Mouse (Mus musculus) embryo, embryonic 10 days (tissue): ENCODE measurements around the gene Fam160b1.

Experiments
- DNase-seq: peaks from one replicate; pipeline ENCODE4 v3.0.0-alpha.2; 2015; ENCODE audit warnings: low spot score

Gene Fam160b1

GRCm38 (mm10) chr19:57367201-57367600 lies 6.7 kb downstream of the Fam160b1 start:
- DNase-seq, result no peak

GRCm38 (mm10) chr19:57367849-57368387 lies 7.4 kb downstream of the Fam160b1 start:
- no peak for DNase-seq

DNA sequence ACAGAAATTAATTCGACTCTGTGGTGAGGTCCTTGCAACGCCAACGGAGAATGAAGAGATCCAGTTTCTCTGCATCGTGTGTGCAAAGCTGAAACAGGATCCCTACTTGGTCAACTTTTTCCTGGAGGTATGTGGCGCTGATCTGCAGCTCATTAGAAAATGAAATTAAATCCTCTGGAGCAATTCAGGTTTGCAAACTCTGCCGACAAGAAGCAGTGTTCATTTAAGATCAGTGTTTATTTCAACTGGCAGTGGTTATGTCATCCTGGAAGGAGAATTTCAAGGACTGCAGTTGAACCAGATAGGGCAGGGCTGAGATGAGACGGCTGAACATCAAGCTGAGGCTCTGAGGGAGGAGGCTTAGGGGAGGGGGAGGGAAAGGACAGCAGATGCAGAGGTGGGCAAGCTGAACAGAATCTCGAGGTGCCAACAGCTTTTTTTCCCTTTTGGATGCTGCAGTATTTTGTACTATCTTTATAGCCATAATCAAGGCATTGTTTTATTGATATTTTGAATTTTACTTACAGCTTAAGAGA lies 12.9 kb downstream of the Fam160b1 start:
- DNase-seq, result no peak

GRCm38 (mm10) chr19:57375161-57375560 lies 14.7 kb downstream of the Fam160b1 start:
- DNase-seq, result no peak

GRCm38 (mm10) chr19:57375746-57376145 lies 15.3 kb downstream of the Fam160b1 start:
- no peak for DNase-seq

DNA sequence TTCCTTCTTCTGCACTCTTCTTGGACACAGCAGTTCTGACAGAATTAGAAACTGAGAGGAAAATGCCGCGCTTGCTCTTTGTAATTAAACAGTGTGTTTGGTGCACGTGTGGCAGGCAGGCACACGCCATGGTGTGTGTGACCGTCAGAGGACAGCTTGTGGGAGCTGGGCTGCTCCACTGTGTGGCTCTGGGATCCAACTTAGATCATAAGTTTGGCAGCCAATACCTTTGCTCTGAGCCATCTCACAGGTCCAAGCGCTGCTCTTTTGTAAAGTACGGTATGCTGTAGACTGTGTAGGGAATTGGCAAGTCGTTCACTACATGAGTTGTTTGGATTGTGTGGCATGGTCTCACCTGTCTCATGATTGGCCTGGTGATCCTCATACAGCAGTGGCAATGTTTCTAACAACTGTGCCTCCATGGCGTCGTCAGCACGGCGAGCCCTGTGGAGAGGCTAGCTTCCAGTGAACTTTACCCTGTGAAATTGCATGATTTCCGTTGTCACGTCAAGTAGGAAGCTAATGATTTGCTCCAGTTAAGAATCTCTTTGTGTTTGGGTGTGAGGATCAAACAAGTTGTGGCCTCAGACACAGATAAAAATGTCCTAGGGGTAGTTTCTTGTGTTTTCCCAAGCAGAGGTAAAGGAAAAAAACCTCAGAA lies 16.7 kb downstream of the Fam160b1 start:
- no peak for DNase-seq

DNA sequence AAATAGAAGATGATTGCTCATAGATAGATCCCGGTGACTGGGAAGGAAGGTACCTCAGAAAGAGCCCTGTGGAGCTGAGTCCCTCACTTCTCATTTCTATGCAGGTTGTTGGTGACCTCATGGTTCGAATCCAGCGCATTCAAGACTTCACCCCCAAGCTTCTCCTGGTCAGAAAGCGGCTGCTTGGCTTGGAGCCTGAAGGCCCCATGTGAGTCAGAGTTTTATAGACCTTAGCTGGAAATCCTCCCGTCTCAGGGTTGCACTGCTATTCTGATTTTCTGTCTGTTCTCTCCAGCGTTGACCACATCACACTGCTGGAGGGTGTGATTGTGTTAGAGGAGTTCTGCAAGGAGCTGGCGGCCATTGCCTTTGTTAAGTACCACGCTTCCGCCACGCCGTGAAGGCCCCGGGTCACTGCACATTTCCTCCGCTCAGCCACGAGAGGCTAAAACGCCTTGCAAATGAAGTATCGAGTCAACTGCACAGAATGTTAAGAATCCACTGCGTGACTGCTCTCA lies 25.8 kb downstream of the Fam160b1 start:
- DNase-seq, result no peak

- DNase-seq, result no peak
Observed at GRCm38 (mm10) chr19:57391545-57391944, 31.1 kb downstream of the Fam160b1 start.

- no peak for DNase-seq
Observed at GRCm38 (mm10) chr19:57393357-57393957, 33.0 kb downstream of the Fam160b1 start.

- no peak for DNase-seq
Observed at GRCm38 (mm10) chr19:57396609-57397008, 36.1 kb downstream of the Fam160b1 start.

DNA sequence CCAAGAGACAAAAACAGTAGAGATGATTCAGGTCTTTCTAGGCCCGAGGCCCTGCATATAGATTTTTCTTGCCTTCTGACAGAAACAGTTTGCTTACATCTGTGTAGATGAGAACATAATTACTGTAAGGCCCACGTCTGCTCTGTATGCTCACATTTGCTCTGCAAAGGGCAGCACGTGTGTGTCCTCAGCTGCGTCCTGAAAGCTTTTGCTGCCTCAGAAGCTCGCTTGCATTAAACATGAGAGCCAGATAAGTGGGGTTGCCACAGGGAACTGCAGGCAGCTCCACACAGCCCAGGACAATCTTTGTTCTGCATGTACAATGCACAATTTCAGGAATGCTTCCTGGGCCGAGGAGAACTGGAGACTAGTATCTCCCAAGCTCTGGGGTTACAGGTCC lies 41.9 kb downstream of the Fam160b1 start:
- no peak for DNase-seq

GRCm38 (mm10) chr19:57403700-57404501 lies 43.4 kb downstream of the Fam160b1 start:
- DNase-seq, result peak; percentile 95

DNA sequence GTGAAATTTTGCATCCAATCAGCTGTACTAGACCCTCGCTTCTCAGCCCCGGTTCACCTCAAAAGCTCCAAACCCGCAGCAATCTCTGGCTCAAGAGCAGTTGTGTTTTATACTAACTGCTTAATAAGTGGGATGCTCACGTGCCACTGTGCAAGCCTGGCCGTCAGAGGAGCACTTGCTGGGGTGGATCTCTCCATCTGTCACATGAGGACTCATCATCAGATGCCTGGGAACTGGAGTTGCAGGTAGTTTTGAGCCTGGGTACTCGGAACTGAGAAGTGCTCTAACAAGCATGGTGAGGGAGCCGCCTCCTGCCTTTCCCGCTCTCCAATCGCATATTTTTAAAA lies 44.0 kb downstream of the Fam160b1 start:
- DNase-seq, result no peak

- no peak for DNase-seq
Observed at GRCm38 (mm10) chr19:57407947-57408346, 47.5 kb downstream of the Fam160b1 start.

DNA sequence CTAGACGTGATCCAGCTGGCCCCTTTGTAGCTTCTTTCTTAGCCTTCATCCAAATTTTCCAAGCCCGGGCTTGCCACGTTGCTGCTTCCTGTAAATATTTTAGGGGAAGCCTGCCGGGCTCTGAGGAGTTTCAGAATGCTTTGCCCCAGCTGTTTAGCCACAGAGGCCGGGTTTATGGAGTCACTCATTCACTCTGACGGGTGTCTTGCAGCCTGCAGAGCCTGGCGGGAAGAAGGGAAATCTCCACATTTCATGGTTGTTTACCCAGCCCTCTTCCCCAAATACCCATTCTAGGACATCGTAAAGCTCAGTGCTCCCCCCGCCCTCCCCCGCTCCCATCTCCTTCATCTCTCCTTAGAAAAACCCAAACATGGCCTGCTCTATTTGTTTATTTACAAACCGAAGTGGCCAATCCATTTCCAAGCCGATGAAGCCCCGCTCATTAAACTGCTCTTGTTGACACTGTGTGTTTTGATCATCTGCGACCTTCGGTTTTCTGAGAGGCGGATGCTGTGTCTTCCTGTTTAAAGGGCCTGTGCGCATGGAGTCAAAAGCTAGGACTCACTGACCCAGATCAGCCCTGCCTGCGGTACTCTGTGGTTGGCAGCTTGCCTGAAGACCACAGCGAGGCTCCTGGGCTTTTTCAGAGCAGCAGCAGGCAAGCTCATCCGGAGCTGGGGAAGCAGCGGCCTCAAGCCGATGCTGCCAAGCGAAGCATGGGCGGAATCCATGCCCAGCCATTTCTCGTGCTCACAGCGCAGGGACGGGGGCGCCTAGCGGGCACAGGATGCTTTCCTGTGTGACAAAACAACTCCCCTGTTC lies 51.1 kb downstream of the Fam160b1 start:
- peak; percentile 74 for DNase-seq

DNA sequence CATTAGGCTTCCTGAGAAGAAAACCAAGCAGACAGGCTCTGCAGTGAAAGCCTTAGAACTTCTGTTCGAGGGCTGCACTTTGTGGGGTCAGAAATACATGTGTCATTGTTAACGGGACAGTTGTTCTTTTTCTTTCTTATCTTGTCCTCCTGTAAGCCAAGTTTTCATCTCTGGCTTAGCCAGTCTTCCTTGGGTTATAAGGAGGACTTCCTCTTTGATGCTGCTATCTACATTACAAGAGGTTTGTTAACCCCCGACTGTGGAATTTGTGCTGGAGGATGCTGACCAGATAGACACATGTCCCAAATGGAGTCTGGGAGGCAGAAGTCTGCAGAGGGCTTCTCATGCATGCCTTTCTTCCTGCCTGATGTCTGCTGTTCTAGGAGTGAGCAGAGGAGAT lies 52.7 kb downstream of the Fam160b1 start:
- DNase-seq, result no peak

- no peak for DNase-seq
Observed at GRCm38 (mm10) chr19:57413918-57414317, 53.4 kb downstream of the Fam160b1 start.

DNA sequence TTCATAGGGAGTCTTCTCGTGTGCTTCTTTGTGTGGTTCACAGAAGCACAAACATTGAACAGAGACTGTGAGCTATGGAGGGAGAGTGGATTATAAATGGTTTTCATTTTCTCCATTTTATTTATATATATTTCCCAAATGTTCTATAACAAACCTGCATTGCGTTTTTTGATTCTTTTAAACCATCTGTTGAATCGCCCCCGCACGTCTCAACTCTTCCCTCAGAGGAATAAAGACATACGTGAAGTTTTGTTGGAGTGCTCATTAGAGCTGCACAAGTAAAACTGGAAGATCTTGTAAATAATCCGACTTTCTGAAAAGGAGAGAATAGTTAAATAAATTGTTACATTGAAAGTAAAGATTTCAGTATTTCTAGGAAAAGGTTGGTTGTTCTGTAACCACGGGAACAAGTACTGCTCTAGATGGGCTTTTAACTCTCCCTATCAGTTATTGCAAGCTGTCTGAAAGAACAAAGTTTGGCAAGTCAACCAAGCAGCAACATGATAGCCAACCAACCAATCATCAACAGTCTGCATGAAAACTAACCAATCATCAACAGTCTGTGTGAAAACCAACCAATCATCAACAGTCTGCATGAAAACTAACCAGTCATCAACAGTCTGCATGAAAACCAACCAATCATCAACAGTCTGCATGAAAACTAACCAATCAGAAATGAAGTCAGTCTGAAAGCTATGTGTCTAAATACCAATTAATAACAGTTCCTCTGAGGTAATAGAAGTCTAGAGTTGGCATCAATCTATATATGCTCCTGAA lies 54.7 kb downstream of the Fam160b1 start:
- DNase-seq, result no peak

GRCm38 (mm10) chr19:57417800-57418580 lies 57.5 kb downstream of the Fam160b1 start:
- peak; percentile 64 for DNase-seq

GRCm38 (mm10) chr19:57423402-57423801 lies 62.9 kb downstream of the Fam160b1 start:
- no peak for DNase-seq
